Mouse (Mus musculus): ENCODE measurements around the gene Nab2. TPM values are rescaled to one million over a fixed set of nuclear protein-coding genes. Genes with fewer than 3 reads are reported as not detected.
A peak's percentile ranks its signal among the peaks of the same experiment; 100 is the strongest.

The Nab2 gene
- polyA plus RNA-seq, 2 experiments = 0.88 to 4.1 TPM

DNA sequence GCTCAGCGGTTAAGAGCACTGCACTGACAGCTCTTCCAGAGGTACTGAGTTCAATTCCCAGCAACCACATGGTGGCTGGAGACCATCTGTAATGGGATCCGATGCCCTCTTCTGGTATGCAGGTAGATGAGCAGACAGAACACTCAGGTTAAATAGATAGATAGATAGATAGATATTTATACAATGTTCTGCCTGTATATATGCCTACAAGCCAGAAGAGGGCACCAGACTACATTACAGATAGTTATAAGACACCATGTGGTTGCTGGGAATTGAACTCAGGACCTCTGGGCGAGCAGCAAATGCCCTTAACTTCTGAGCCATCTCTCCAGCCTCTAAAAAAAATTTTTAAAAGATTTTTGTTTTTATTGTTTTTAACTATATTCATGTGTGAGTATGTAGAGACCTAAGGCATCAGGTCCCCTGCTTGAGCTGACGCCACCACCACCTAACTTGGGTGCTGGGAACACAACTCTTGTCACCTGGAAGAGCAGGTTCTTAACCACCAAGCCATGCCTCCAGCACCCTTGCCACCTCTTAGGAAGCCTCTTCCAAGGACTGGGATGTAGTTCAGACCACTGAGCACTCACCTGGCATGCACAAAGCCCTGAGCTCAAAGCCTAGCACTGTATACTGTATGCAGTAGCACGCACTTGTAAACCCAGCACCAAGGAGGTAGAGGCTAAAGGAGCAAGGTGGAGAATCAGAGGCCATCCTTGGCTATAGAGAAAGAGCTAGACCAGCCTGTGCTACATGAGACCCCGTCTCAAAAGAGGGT is 44.7 kb downstream of the Nab2 start:
- H3K4me2 ChIP-seq (ENCODE audit: low read depth) = no peak overlapping the region
- H3K9ac ChIP-seq (replicated peaks) = no peak overlapping the region
- WGBS (ENCODE audit: insufficient replicate concordance) = 59% methylated on average over 6 of the region's 6 CpGs
- 0 out of 4 replicates have a peak, but pooled peaks cover 0 to 3% of the 10 kb centered on the region in 2 experiments for H3K4me1 ChIP-seq (replicated peaks; ENCODE audit: control insufficient read depth in 2 of 2, insufficient read depth in 2 of 2, low read length in 1 of 2)
- no peak overlapping the region for H3K4me3 ChIP-seq (ENCODE audit: insufficient read depth in 1 of 2, low read depth in 2 of 2, low read length in 2 of 2)
- no peaks in the 10 kb centered on the region; the same call in 1 of the 2 replicates for H3K9me3 ChIP-seq (ENCODE audit: control insufficient read depth, low read length)
- ATAC-seq (ENCODE audit: insufficient read depth) (no peak), DNase-seq (ENCODE audit: low read depth in 3 of 3, low spot score in 3 of 3) (no peak)
- no peaks in the 10 kb centered on the region for H3K36me3 ChIP-seq (replicated peaks; ENCODE audit: control insufficient read depth, insufficient read depth, low read depth)
- peak; percentile 4; the same call in 1 of the 2 replicates for TF ChIP-seq CTCF (IDR thresholded peaks at IDR 0.05; ENCODE audit: low read depth)
- no peak for TF ChIP-seq EP300 (IDR thresholded peaks at IDR 0.05; ENCODE audit: low read depth)
- no peak overlapping the region for H3K27ac ChIP-seq
- peaks cover 28% of the 10 kb centered on the region for H3K27me3 ChIP-seq (ENCODE audit: control insufficient read depth, insufficient read depth, low read length)

DNA sequence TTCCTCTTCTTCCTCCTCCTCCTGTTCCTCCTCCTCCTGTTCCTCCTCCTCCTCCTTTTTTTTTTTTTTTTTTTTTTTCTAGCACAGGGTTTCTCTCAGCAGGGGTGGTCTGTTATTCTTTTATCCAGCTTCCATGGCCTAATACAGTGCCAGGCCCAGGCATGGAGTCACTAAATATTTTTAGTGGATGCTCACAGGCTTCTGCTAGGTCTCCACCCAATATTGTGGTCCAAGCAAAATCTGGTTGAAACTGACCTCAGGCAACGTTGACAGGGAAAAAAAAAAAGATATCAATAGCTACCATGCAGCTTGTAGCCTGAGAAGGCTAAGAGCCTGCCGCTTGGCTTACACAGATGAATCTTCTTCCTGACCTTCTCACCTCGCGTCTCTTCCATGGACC is 45.7 kb downstream of the Nab2 start:
- no peak overlapping the region for H3K4me3 ChIP-seq (ENCODE audit: insufficient read depth in 1 of 2, low read depth in 2 of 2, low read length in 2 of 2)
- H3K27ac ChIP-seq = no peak overlapping the region
- H3K9ac ChIP-seq (replicated peaks) = no peak overlapping the region
- ATAC-seq (ENCODE audit: insufficient read depth) (no peak), DNase-seq (ENCODE audit: low read depth in 3 of 3, low spot score in 3 of 3) (no peak)
- 58% methylated on average over 4 of the region's 4 CpGs for WGBS (ENCODE audit: insufficient replicate concordance)
- TF ChIP-seq EP300 (IDR thresholded peaks at IDR 0.05; ENCODE audit: low read depth) (no peak), CTCF (IDR thresholded peaks at IDR 0.05; ENCODE audit: low read depth) (no peak)
- no peak overlapping the region for H3K4me2 ChIP-seq (ENCODE audit: low read depth)
- peaks cover 34% of the 10 kb centered on the region for H3K27me3 ChIP-seq (ENCODE audit: control insufficient read depth, insufficient read depth, low read length)
- H3K4me1 ChIP-seq (replicated peaks; ENCODE audit: control insufficient read depth in 2 of 2, insufficient read depth in 2 of 2, low read length in 1 of 2) = 0 out of 4 replicates have a peak, but pooled peaks cover 0 to 3% of the 10 kb centered on the region in 2 experiments
- H3K36me3 ChIP-seq (replicated peaks; ENCODE audit: control insufficient read depth, insufficient read depth, low read depth) = no peaks in the 10 kb centered on the region
- no peaks in the 10 kb centered on the region; the same call in 1 of the 2 replicates for H3K9me3 ChIP-seq (ENCODE audit: control insufficient read depth, low read length)

DNA sequence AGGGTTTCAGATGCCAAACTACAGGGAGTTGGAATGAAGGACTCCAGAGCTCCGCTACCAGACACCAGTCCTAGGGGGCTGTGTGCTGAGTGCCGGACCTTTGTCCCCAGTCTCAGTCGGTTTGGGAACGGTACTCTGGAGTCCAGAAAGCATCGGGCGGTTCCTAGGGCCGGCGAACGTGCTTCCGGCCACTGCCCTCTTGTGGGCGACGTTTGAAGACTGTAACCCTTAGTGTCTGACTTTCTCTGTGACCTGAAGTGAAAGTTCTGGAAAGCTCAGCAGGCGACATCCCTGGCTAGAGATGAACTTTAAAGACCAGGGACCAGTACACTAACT is 46.3 kb downstream of the Nab2 start:
- Histone ChIP-seq H3K4me1 (replicated peaks; ENCODE audit: control insufficient read depth in 2 of 2, insufficient read depth in 2 of 2, low read length in 1 of 2) (peaks cover 0 to 7% of the 10 kb centered on the region in 2 experiments; a peak in 2 of 4 replicates), H3K27ac (no peak overlapping the region), H3K9me3 (ENCODE audit: control insufficient read depth, low read length) (no peaks in the 10 kb centered on the region; the same call in 1 of the 2 replicates), H3K27me3 (ENCODE audit: control insufficient read depth, insufficient read depth, low read length) (peaks cover 34% of the 10 kb centered on the region), H3K4me2 (ENCODE audit: low read depth) (peak overlapping the region; percentile 62), H3K9ac (replicated peaks) (no peak overlapping the region), H3K4me3 (ENCODE audit: insufficient read depth in 1 of 2, low read depth in 2 of 2, low read length in 2 of 2) (peak overlapping the region; percentile 51 to 63), H3K36me3 (replicated peaks; ENCODE audit: control insufficient read depth, insufficient read depth, low read depth) (no peaks in the 10 kb centered on the region)
- DNase-seq (ENCODE audit: low read depth in 3 of 3, low spot score in 3 of 3) (no peak), ATAC-seq (ENCODE audit: insufficient read depth) (peak; percentile 49)
- TF ChIP-seq CTCF (IDR thresholded peaks at IDR 0.05; ENCODE audit: low read depth) (peak; percentile 62), EP300 (IDR thresholded peaks at IDR 0.05; ENCODE audit: low read depth) (no peak)
- WGBS (ENCODE audit: insufficient replicate concordance) = under 1% methylated on average over 13 of the region's 13 CpGs

DNA sequence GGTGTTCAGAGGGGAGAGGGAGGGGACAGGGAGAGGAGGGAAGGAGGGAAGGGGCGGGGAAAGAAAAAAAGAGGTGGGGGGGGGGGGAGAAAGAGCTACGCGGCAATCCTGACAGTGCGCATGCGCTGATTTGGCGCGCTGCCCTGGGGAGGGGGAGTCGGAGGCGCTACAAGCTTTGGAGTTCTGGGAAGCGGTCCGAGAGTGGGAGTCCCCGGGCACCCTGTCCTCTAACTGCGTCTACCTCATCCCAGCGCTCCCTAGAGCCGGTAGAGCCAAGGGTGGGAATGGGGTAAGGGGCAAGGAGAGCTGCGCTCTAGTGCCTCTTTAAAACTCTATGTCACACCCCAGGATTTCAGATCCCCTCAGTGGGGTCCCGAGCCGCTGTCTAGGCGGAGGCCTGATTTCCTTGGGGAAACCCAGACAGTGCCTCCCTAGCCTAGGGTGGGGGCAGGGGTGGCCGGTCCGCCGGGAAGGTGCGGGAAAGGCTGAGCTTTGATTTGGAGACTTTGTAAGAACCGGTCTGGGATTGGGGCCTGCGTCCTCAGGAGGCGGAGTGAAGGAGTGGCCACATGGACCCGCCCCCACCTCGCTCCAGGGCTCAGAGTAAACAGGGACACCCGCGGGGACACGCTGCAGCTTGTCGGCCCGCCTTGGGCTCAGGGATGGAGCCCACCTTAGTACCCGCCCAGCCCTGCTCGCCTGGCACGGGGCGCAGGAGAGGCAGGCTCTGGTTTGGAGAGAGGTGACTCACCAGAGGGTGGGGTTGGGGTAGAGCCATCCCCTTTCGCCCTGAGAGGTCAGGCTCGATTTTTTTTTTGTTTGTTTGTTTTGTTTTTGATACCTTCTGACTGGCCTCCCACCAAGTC is 46.9 kb downstream of the Nab2 start:
- Histone ChIP-seq H3K36me3 (replicated peaks; ENCODE audit: control insufficient read depth, insufficient read depth, low read depth) (no peaks in the 10 kb centered on the region), H3K27ac (no peak overlapping the region; the same call in 1 of the 2 replicates), H3K9ac (replicated peaks) (0 out of 2 replicates have a peak overlapping the region, but pooled peaks have one; percentile 21), H3K4me2 (ENCODE audit: low read depth) (peak overlapping the region; percentile 62), H3K4me3 (ENCODE audit: insufficient read depth in 1 of 2, low read depth in 2 of 2, low read length in 2 of 2) (peak overlapping the region; percentile 51 to 63), H3K27me3 (ENCODE audit: control insufficient read depth, insufficient read depth, low read length) (peaks cover 34% of the 10 kb centered on the region), H3K9me3 (ENCODE audit: control insufficient read depth, low read length) (no peaks in the 10 kb centered on the region), H3K4me1 (replicated peaks; ENCODE audit: control insufficient read depth in 2 of 2, insufficient read depth in 2 of 2, low read length in 1 of 2) (peaks cover 0 to 11% of the 10 kb centered on the region in 2 experiments; a peak in 2 of 4 replicates)
- WGBS (ENCODE audit: insufficient replicate concordance) = 1% methylated on average over 37 of the region's 39 CpGs
- TF ChIP-seq CTCF (IDR thresholded peaks at IDR 0.05; ENCODE audit: low read depth) = no peak
- peak; percentile 71 for ATAC-seq (ENCODE audit: insufficient read depth)
- no peak for DNase-seq (ENCODE audit: low read depth in 3 of 3, low spot score in 3 of 3)

All from liver, embryonic 14.5 days (tissue).